Mouse (Mus musculus) erythroblast, embryonic 14.5 days (primary cell): Measurements from ENCODE around the gene Olfr705.

Experiments used
- GATA1 ChIP-seq: IDR thresholded peaks from 2 replicates; pipeline ENCODE4 v1.6.1; 2012; ENCODE audit warnings: low read length, inconsistent platforms, mixed read lengths
- TAL1 ChIP-seq: IDR thresholded peaks from 3 replicates; pipeline ENCODE4 v1.6.1; 2012; ENCODE audit warnings: low read length, inconsistent platforms, mixed read lengths

DNA sequence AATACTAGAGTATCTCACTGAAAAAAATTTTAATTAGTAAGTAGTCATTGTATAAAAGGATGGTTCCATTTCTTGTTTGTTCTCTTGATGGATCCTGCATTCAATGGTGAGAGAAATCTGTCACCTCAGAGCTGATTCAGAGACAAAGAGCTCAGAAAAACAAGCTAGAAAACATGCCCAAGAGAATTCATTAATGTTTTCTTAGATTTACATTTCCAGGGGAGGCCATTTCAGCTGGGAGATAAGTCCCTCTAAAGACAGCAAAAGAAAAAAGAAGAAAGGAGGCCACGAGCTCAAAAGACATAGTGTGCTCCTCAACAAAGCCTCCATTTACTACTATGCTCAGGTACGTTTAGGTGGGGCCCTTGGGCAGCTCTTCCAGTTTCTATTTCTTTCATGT, 33.6 kb downstream of the Olfr705 start, which contains the start of gene Olfr703:
- TF ChIP-seq GATA1 (no peak), TAL1 (no peak)
